Mouse (Mus musculus) heart, postnatal 0 days (tissue): ENCODE measurements around the gene Smoc2.

Experiments
- CTCF ChIP-seq: IDR thresholded peaks from 2 replicates; pipeline ENCODE4 v1.5.1; 2016; ENCODE audit warnings: antibody characterized with exemption, control low read depth, low read depth
- EP300 ChIP-seq: IDR thresholded peaks from 2 replicates; pipeline ENCODE4 v1.6.1; 2016; ENCODE audit warnings: antibody characterized with exemption, low read depth

DNA sequence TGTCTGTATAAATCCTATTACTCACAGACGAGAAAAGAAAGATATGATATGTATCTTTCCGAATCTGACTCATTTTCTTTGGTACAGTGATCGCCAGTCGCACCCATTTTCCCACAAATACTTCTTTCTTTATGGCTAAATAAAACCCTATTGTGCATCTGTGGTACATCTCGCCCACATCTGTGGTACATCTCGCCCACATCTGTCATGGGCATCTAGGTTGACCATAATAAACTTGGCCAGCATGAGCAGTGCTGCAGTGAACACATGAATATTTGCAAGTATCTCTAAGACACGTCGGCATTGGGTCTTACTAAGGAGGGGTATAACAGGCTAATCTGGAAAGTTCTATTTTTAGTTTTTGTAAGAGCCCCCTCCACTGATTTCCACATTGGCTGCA lies 36.7 kb upstream of the Smoc2 start:
- TF ChIP-seq CTCF (no peak), EP300 (no peak)
